Mouse (Mus musculus): ENCODE data around the gene Snx17. TPM values are rescaled to one million over a fixed set of nuclear protein-coding genes. Genes with fewer than 3 reads are reported as not detected.
A peak's percentile ranks its signal among the peaks of the same experiment; 100 is the strongest.

Gene Snx17
- 144 and 145 TPM in 2 replicates for polyA plus RNA-seq (2015; fragmentation: Nextera tagmentation; extraction: Ambion mirVana)

- Histone ChIP-seq H3K9ac (ENCODE audit: low read length) (peak within 1 kb of the TSS; percentile 93), H3K27me3 (ENCODE audit: control insufficient read depth, insufficient read depth, low read depth, low read length) (no peaks in the 10 kb centered on the region), H3K4me3 (ENCODE audit: low read length) (peak within 1 kb of the TSS; percentile 99), H3K4me1 (replicated peaks; ENCODE audit: control insufficient read depth, insufficient read depth, low read length) (peaks cover 15% of the 10 kb centered on the region), H3K27ac (ENCODE audit: low read length) (peak within 1 kb of the TSS; percentile 94), H3K36me3 (ENCODE audit: control insufficient read depth, insufficient read depth, low read length) (peaks cover 60% of the 10 kb centered on the region), H3K9me3 (ENCODE audit: control insufficient read depth, low read length) (no peaks in the 10 kb centered on the region), H3K4me2 (ENCODE audit: low read depth, low read length) (peak within 1 kb of the TSS; percentile 89)
- under 1% methylated on average over 48 of the region's 48 CpGs for WGBS
- ATAC-seq (ENCODE audit: low read depth): peak; percentile 99
Observed at GRCm38 (mm10) chr5:31192939-31193630, at the start of gene Snx17, which contains the start of gene Eif2b4. TSS of gene Snx17 (plus strand) at chr5:31193227. TSS of gene Eif2b4 (minus strand) at chr5:31193430.

GRCm38 (mm10) chr5:31149781-31150180 is 43.2 kb upstream of the Snx17 start:
- H3K4me1 ChIP-seq (replicated peaks; ENCODE audit: control insufficient read depth, insufficient read depth, low read length): peaks cover 5% of the 10 kb centered on the region
- no peak overlapping the region for H3K4me2 ChIP-seq (ENCODE audit: low read depth, low read length)
- 87% methylated on average over 4 of the region's 4 CpGs for WGBS
- no peak for ATAC-seq (ENCODE audit: low read depth)
- no peaks in the 10 kb centered on the region; the same call in 1 of the 2 replicates for H3K36me3 ChIP-seq (ENCODE audit: control insufficient read depth, insufficient read depth, low read length)
- no peak overlapping the region for H3K27ac ChIP-seq (ENCODE audit: low read length)
- H3K9me3 ChIP-seq (ENCODE audit: control insufficient read depth, low read length): no peaks in the 10 kb centered on the region
- no peak overlapping the region for H3K9ac ChIP-seq (ENCODE audit: low read length)
- H3K27me3 ChIP-seq (ENCODE audit: control insufficient read depth, insufficient read depth, low read depth, low read length): no peaks in the 10 kb centered on the region
- no peak overlapping the region for H3K4me3 ChIP-seq (ENCODE audit: low read length)

GRCm38 (mm10) chr5:31151746-31152145 is 41.3 kb upstream of the Snx17 start:
- ATAC-seq (ENCODE audit: low read depth): no peak
- no peak overlapping the region for H3K4me3 ChIP-seq (ENCODE audit: low read length)
- no peak overlapping the region for H3K27ac ChIP-seq (ENCODE audit: low read length)
- no peak overlapping the region for H3K9ac ChIP-seq (ENCODE audit: low read length)
- H3K27me3 ChIP-seq (ENCODE audit: control insufficient read depth, insufficient read depth, low read depth, low read length): no peaks in the 10 kb centered on the region
- 79% methylated on average over 3 of the region's 3 CpGs for WGBS
- H3K4me2 ChIP-seq (ENCODE audit: low read depth, low read length): no peak overlapping the region
- no peaks in the 10 kb centered on the region for H3K9me3 ChIP-seq (ENCODE audit: control insufficient read depth, low read length)
- peaks cover 1% of the 10 kb centered on the region; the same call in 1 of the 2 replicates for H3K36me3 ChIP-seq (ENCODE audit: control insufficient read depth, insufficient read depth, low read length)
- peaks cover 5% of the 10 kb centered on the region for H3K4me1 ChIP-seq (replicated peaks; ENCODE audit: control insufficient read depth, insufficient read depth, low read length)

- H3K9ac ChIP-seq (ENCODE audit: low read length): peak overlapping the region; percentile 81
- WGBS: 25% methylated on average over 6 of the region's 6 CpGs
Observed at GRCm38 (mm10) chr5:31153516-31154151, 39.4 kb upstream of the Snx17 start.

GRCm38 (mm10) chr5:31154152-31154553 is 38.9 kb upstream of the Snx17 start, which contains the start of gene Mpv17:
TSS of gene Mpv17 (minus strand) at chr5:31154251.
- WGBS: under 1% methylated on average over 19 of the region's 19 CpGs
- H3K9me3 ChIP-seq (ENCODE audit: control insufficient read depth, low read length): no peaks in the 10 kb centered on the region
- H3K4me2 ChIP-seq (ENCODE audit: low read depth, low read length): peak within 1 kb of the TSS; percentile 80
- peak; percentile 96 for ATAC-seq (ENCODE audit: low read depth)
- H3K9ac ChIP-seq (ENCODE audit: low read length): peak within 1 kb of the TSS; percentile 81
- H3K36me3 ChIP-seq (ENCODE audit: control insufficient read depth, insufficient read depth, low read length): peaks cover 23% of the 10 kb centered on the region
- H3K4me3 ChIP-seq (ENCODE audit: low read length): peak within 1 kb of the TSS; percentile 72
- H3K27ac ChIP-seq (ENCODE audit: low read length): peak within 1 kb of the TSS; percentile 75
- no peaks in the 10 kb centered on the region for H3K27me3 ChIP-seq (ENCODE audit: control insufficient read depth, insufficient read depth, low read depth, low read length)
- peaks cover 5% of the 10 kb centered on the region for H3K4me1 ChIP-seq (replicated peaks; ENCODE audit: control insufficient read depth, insufficient read depth, low read length)

More at GRCm38 (mm10) chr5:31153516-31154151, 39.4 kb upstream of the Snx17 start:
- peak; percentile 20 for ATAC-seq (ENCODE audit: low read depth)
- Histone ChIP-seq H3K27ac (ENCODE audit: low read length) (peak overlapping the region; percentile 75; the same call in 1 of the 2 replicates), H3K4me3 (ENCODE audit: low read length) (peak overlapping the region; percentile 72), H3K9me3 (ENCODE audit: control insufficient read depth, low read length) (no peaks in the 10 kb centered on the region), H3K36me3 (ENCODE audit: control insufficient read depth, insufficient read depth, low read length) (peaks cover 18% of the 10 kb centered on the region), H3K27me3 (ENCODE audit: control insufficient read depth, insufficient read depth, low read depth, low read length) (no peaks in the 10 kb centered on the region), H3K4me1 (replicated peaks; ENCODE audit: control insufficient read depth, insufficient read depth, low read length) (peaks cover 5% of the 10 kb centered on the region), H3K4me2 (ENCODE audit: low read depth, low read length) (peak overlapping the region; percentile 80)

- no peak overlapping the region for H3K4me2 ChIP-seq (ENCODE audit: low read depth, low read length)
- no peak overlapping the region for H3K9ac ChIP-seq (ENCODE audit: low read length)
- no peaks in the 10 kb centered on the region for H3K27me3 ChIP-seq (ENCODE audit: control insufficient read depth, insufficient read depth, low read depth, low read length)
- H3K4me1 ChIP-seq (replicated peaks; ENCODE audit: control insufficient read depth, insufficient read depth, low read length): no peaks in the 10 kb centered on the region
- peaks cover 66% of the 10 kb centered on the region for H3K36me3 ChIP-seq (ENCODE audit: control insufficient read depth, insufficient read depth, low read length)
- H3K4me3 ChIP-seq (ENCODE audit: low read length): no peak overlapping the region
- no peaks in the 10 kb centered on the region for H3K9me3 ChIP-seq (ENCODE audit: control insufficient read depth, low read length)
- H3K27ac ChIP-seq (ENCODE audit: low read length): no peak overlapping the region
- ATAC-seq (ENCODE audit: low read depth): no peak
Observed at GRCm38 (mm10) chr5:31162462-31162861, 30.6 kb upstream of the Snx17 start.

- Histone ChIP-seq H3K27me3 (ENCODE audit: control insufficient read depth, insufficient read depth, low read depth, low read length) (no peaks in the 10 kb centered on the region), H3K36me3 (ENCODE audit: control insufficient read depth, insufficient read depth, low read length) (peaks cover 61% of the 10 kb centered on the region), H3K4me2 (ENCODE audit: low read depth, low read length) (no peak overlapping the region), H3K4me1 (replicated peaks; ENCODE audit: control insufficient read depth, insufficient read depth, low read length) (no peaks in the 10 kb centered on the region), H3K27ac (ENCODE audit: low read length) (no peak overlapping the region), H3K4me3 (ENCODE audit: low read length) (no peak overlapping the region), H3K9ac (ENCODE audit: low read length) (no peak overlapping the region), H3K9me3 (ENCODE audit: control insufficient read depth, low read length) (no peaks in the 10 kb centered on the region)
- WGBS: 81% methylated on average over 1 of the region's 1 CpGs
- ATAC-seq (ENCODE audit: low read depth): no peak
Observed at GRCm38 (mm10) chr5:31164878-31165277, 28.1 kb upstream of the Snx17 start.

GRCm38 (mm10) chr5:31168630-31169029 is 24.4 kb upstream of the Snx17 start:
- ATAC-seq (ENCODE audit: low read depth): no peak
- no peak overlapping the region for H3K27ac ChIP-seq (ENCODE audit: low read length)
- H3K9ac ChIP-seq (ENCODE audit: low read length): no peak overlapping the region
- H3K27me3 ChIP-seq (ENCODE audit: control insufficient read depth, insufficient read depth, low read depth, low read length): no peaks in the 10 kb centered on the region
- H3K36me3 ChIP-seq (ENCODE audit: control insufficient read depth, insufficient read depth, low read length): peaks cover 59% of the 10 kb centered on the region
- H3K4me2 ChIP-seq (ENCODE audit: low read depth, low read length): no peak overlapping the region
- 79% methylated on average over 4 of the region's 4 CpGs for WGBS
- H3K4me1 ChIP-seq (replicated peaks; ENCODE audit: control insufficient read depth, insufficient read depth, low read length): no peaks in the 10 kb centered on the region
- H3K4me3 ChIP-seq (ENCODE audit: low read length): no peak overlapping the region
- no peaks in the 10 kb centered on the region for H3K9me3 ChIP-seq (ENCODE audit: control insufficient read depth, low read length)

GRCm38 (mm10) chr5:31179301-31179765 is 13.7 kb upstream of the Snx17 start:
- 0% methylated on average over 25 of the region's 25 CpGs for WGBS
- Histone ChIP-seq H3K36me3 (ENCODE audit: control insufficient read depth, insufficient read depth, low read length) (no peaks in the 10 kb centered on the region), H3K27me3 (ENCODE audit: control insufficient read depth, insufficient read depth, low read depth, low read length) (no peaks in the 10 kb centered on the region), H3K9me3 (ENCODE audit: control insufficient read depth, low read length) (no peaks in the 10 kb centered on the region), H3K4me2 (ENCODE audit: low read depth, low read length) (peak overlapping the region; percentile 87), H3K4me3 (ENCODE audit: low read length) (peak overlapping the region; percentile 97), H3K9ac (ENCODE audit: low read length) (peak overlapping the region; percentile 82), H3K4me1 (replicated peaks; ENCODE audit: control insufficient read depth, insufficient read depth, low read length) (peaks cover 8% of the 10 kb centered on the region), H3K27ac (ENCODE audit: low read length) (peak overlapping the region; percentile 100)
- peak; percentile 66 for ATAC-seq (ENCODE audit: low read depth)

Measured in lung, embryonic 16.5 days (tissue).